Mouse (Mus musculus): ENCODE data around the gene Pgr15l. TPM values are rescaled to one million over a fixed set of nuclear protein-coding genes. Genes with fewer than 3 reads are reported as not detected.

Gene Pgr15l
- total and polyA plus RNA-seq, 3 experiments: not detected

DNA sequence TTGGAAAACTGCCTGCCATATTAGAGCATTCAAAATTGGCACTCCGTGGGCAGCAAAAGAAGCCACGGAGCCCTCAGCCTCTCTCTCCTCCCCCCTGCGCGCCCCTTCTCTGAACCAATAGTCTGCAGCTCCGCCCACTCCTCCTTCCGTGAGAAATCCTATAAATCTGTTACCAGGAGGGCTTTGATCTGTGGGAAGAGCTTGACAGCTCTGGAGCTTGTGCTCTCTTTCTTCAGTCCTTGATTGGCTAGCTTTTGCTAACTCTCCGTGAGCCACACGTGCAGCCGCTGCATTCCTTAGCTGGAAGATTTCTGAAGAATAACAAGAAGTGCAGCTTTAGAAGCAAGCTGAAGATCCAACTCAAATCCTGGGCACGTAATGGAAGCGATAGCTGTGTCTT is 2.6 kb upstream of the Pgr15l start:
- TF ChIP-seq PAX5 (IDR thresholded peaks at IDR 0.05; ENCODE audit: low read length): no peak
- no peak for TF ChIP-seq CHD2 (IDR thresholded peaks at IDR 0.05; ENCODE audit: low read length)
- no peak for TF ChIP-seq MYC (IDR thresholded peaks at IDR 0.05; ENCODE audit: low read depth, low read length)
- TF ChIP-seq POLR2A (IDR thresholded peaks at IDR 0.05; ENCODE audit: low read depth, low read length): no peak
- TF ChIP-seq ELF1 (IDR thresholded peaks at IDR 0.05; ENCODE audit: low read depth, low read length): no peak
- TF ChIP-seq POLR2AphosphoS2 (IDR thresholded peaks at IDR 0.05; ENCODE audit: low read depth, low read length): no peak
- Histone ChIP-seq H3K4me1 (ENCODE audit: control insufficient read depth in 1 of 2, insufficient read depth in 2 of 2) (no peaks in the 10 kb centered on the region), H3K27me3 (replicated peaks) (no peaks in the 10 kb centered on the region), H3K9me3 (replicated peaks; ENCODE audit: low read length) (peaks cover 7% of the 10 kb centered on the region), H3K9ac (ENCODE audit: insufficient read depth, low read depth) (no peak overlapping the region), H3K36me3 (replicated peaks in 1 of 2; ENCODE audit: control insufficient read depth in 1 of 2, insufficient read depth in 1 of 2, low read length in 1 of 2) (no peaks in the 10 kb centered on the region), H3K4me2 (ENCODE audit: insufficient read depth, low read depth, poor library complexity, severe bottlenecking) (no peak overlapping the region), H3K79me2 (replicated peaks; ENCODE audit: control insufficient read depth, extremely low read depth, insufficient read depth, poor library complexity, severe bottlenecking) (no peaks in the 10 kb centered on the region), H3K4me3 (replicated peaks in 1 of 3; ENCODE audit: low read depth in 2 of 3, low read length in 2 of 3, poor library complexity in 1 of 3) (no peak overlapping the region), H3K27ac (ENCODE audit: insufficient read depth, low read depth) (no peak overlapping the region)
- in situ Hi-C loops (cut with MboI; ENCODE audit: low pct_ligation_motif_present, low pct_unique_long_range_greater_than_20kb, low sequenced_read_pairs) (no loop called here), dilution Hi-C loops (cut with MboI; ENCODE audit: extremely low pct_ligation_motif_present, extremely low pct_unique_long_range_greater_than_20kb, low sequenced_read_pairs) (no loop called here)
- no peak for DNase-seq (ENCODE audit: extremely low read depth)
